Mouse (Mus musculus) C2C12 (cell line): ENCODE results near the gene Mapk11.

ENCODE experiments used
- CTCF ChIP-seq: IDR thresholded peaks from one replicate; pipeline ENCODE4 v1.5.1; 2011; ENCODE audit not compliant: control insufficient read depth, insufficient read depth, insufficient read length
- USF1 ChIP-seq: IDR thresholded peaks from one replicate; pipeline ENCODE4 v1.6.1; 2011; ENCODE audit warnings: low read depth, mild to moderate bottlenecking, control low read depth, moderate library complexity

DNA sequence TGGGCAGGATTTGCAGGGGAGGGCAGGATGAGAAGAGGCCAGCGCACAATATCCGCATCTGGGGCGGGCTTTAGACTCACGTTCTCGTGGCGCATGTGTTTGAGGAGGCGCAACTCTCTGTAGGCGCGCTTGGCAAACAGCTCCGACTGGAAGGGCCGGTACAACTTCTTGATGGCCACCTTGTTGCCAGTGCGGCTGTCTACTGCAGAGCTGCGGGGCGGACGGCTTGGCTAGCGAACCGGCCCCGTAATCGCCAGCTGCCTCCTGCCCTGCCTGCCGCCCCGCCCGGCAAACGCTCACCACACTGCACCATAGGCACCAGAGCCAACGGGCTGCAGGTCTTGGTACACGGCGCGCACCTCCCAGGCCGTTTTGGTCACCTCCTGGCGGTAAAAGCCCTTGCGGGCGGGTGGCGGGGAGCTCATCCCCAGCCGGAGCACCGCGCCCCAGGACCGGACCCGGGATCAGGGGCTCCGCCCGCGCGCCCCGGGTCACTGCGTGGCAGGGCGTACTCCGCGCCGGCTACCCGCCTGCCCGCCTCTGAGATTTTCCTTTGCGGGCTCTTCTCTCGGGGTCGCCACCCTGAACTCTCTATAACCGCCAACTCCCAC, 9.3 kb downstream of the Mapk11 start:
- TF ChIP-seq CTCF = no peak
- no peak for TF ChIP-seq USF1
